Mouse (Mus musculus) ES-E14 (cell line): ENCODE measurements around the gene Fscn1.

Experiments used
- HCFC1 ChIP-seq: IDR thresholded peaks from 2 replicates; pipeline ENCODE4 v1.6.1; 2012; ENCODE audit warnings: low read length, inconsistent platforms, borderline replicate concordance; ENCODE audit not compliant: insufficient read depth
- MAFK ChIP-seq: IDR thresholded peaks from 2 replicates; pipeline ENCODE4 v1.6.1; 2014; ENCODE audit warnings: mild to moderate bottlenecking, low read depth, low read length, inconsistent platforms; ENCODE audit not compliant: insufficient read depth
- ZC3H11A ChIP-seq: IDR thresholded peaks from 2 replicates; pipeline ENCODE4 v1.6.1; 2012; ENCODE audit warnings: low read depth, mild to moderate bottlenecking, inconsistent platforms, low read length, borderline replicate concordance
- ZNF384 ChIP-seq: IDR thresholded peaks from 2 replicates; pipeline ENCODE4 v1.6.1; 2012; ENCODE audit warnings: low read depth, low read length, inconsistent platforms

- TF ChIP-seq MAFK (no peak), ZNF384 (no peak), HCFC1 (no peak), ZC3H11A (no peak)
These were observed 49.2 kb downstream of the Fscn1 start for GRCm38 (mm10) chr5:143009383-143009782.
